Mouse (Mus musculus) kidney, postnatal 0 days (tissue): Measurements from ENCODE around the gene Setdb1. TPM values are rescaled to one million over a fixed set of nuclear protein-coding genes. Genes with fewer than 3 reads are reported as not detected.
"Not testable (repeated sequence)": the region's sequence is repeated elsewhere in the genome, so short reads cannot be mapped to it uniquely, and the experiment has no call there.

Experiments used
- ATAC-seq: fragments of 200-750 bp; cut with Nextera tagmentation; replicated peaks from 2 replicates; pipeline ENCODE4 v1.8.0; 2017; ENCODE audit warnings: low read depth, moderate number of reproducible peaks, moderate TSS enrichment, moderate library complexity; ENCODE audit not compliant: low FRiP score
- DNase-seq: peaks from one replicate; pipeline ENCODE4 v3.0.0-alpha.2; 2016; ENCODE audit warnings: low spot score
- H3K27ac ChIP-seq: fragments of 300-500 bp; sonication (generic); 2 replicates; pipeline ENCODE4 v1.5.1; 2014; ENCODE audit warnings: mild to moderate bottlenecking
- H3K27me3 ChIP-seq: fragments of 300-500 bp; sonication (generic); 2 replicates; pipeline ENCODE4 v1.6.1; 2014; ENCODE audit warnings: low read length, mixed read lengths; ENCODE audit not compliant: insufficient read depth
- H3K36me3 ChIP-seq: fragments of 300-500 bp; sonication (generic); 2 replicates; pipeline ENCODE4 v1.6.1; 2014; ENCODE audit warnings: low read length, mixed read lengths; ENCODE audit not compliant: insufficient read depth
- H3K4me1 ChIP-seq: fragments of 300-500 bp; sonication (generic); replicated peaks from 2 replicates; pipeline ENCODE4 v1.6.1; 2014; ENCODE audit warnings: antibody characterized with exemption, low read length, mixed read lengths; ENCODE audit not compliant: insufficient read depth
- H3K4me2 ChIP-seq: fragments of 300-500 bp; sonication (generic); 2 replicates; pipeline ENCODE4 v1.6.1; 2014; ENCODE audit warnings: mild to moderate bottlenecking, low read length, moderate library complexity, mixed read lengths
- H3K4me3 ChIP-seq: fragments of 300-500 bp; sonication (generic); replicated peaks from 2 replicates; pipeline ENCODE4 v1.5.1; 2014; ENCODE audit warnings: low read depth, low read length
- H3K9ac ChIP-seq: fragments of 300-500 bp; sonication (generic); 2 replicates; pipeline ENCODE4 v1.6.1; 2014; ENCODE audit warnings: low read depth, low read length
- H3K9me3 ChIP-seq: fragments of 300-500 bp; sonication (generic); replicated peaks from 2 replicates; pipeline ENCODE4 v1.6.1; 2016; ENCODE audit warnings: low read length, inconsistent platforms, mixed read lengths
- CTCF ChIP-seq: IDR thresholded peaks from 2 replicates; pipeline ENCODE4 v1.5.1; 2016; ENCODE audit warnings: antibody characterized with exemption, low read depth, mild to moderate bottlenecking, moderate library complexity
- WGBS: fragments of 180-500 bp; shearing (Covaris S2); extraction: QIAGEN DNeasy Blood & Tissue Kit; methylation state at CpG from one replicate; pipeline ENCODE4 v1.1.7; 2014; 5-methylcytosine and 5-hydroxymethylcytosine counted together
- polyA plus RNA-seq: library from polyadenylated mRNA; unstranded; fragments of >200 nt; fragmentation: Nextera tagmentation; extraction: Ambion mirVana; gene quantifications from 2 replicates; pipeline ENCODE4 v1.2.1, GENCODE M21; 2015

Setdb1 gene
- 22.2 and 23.2 TPM in 2 replicates for polyA plus RNA-seq

DNA sequence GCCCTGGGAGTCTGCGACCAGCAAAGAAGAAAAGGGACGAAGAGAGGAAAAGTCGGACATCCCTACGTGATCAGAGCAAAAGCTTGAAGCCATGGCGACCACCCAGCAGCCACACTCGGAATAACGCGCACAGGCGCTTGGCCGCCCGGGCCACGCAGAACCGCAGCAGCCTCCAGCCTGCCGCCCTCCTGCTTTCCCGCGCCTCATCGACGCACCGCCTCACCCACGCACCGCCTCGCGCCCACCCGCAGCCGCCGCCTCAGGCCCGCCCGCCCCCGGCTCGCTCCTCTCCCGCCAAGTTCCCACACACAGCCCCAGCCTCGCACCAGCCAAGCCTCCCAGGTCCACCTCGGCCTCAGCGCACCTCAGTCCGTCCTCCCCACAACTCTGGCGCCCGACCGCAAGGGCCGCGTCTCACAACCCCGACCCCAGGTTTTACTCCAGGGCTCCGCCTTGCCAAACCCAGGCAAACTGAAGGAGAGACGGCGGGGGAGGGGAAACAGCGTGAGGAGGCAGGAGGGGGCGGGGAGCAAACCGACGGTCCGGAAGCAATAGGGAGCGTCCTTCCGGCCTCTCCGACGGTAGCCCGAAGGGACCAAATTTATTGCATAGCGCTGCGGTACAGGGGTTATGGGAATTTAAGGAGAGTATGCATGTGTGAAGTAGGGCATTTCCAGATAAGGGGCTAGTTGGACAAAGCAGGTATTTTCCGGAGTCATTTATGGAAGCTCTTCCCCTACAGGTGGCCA, at the start of gene Setdb1:
Gene Setdb1 (minus strand): TSS at position 502 of the 749 bp plus-strand sequence.
- not testable (repeated sequence) for H3K27ac ChIP-seq, H3K4me1 ChIP-seq, H3K36me3 ChIP-seq, H3K27me3 ChIP-seq, H3K9me3 ChIP-seq
- Histone ChIP-seq H3K9ac (peak within 1 kb of the TSS; percentile 53; the same call in 1 of the 2 replicates), H3K4me3 (peak within 1 kb of the TSS; percentile 43), H3K4me2 (peak within 1 kb of the TSS; percentile 54)
- WGBS = under 1% methylated on average over 25 of the region's 57 CpGs
- DNase-seq (peak; percentile 97), ATAC-seq (peak; percentile 95)

- ATAC-seq = no peak
- DNase-seq = no peak
- no peak for TF ChIP-seq CTCF
- no peak within 1 kb of the TSS for H3K27ac ChIP-seq
- no peaks in the 10 kb centered on the region for H3K27me3 ChIP-seq
- H3K4me3 ChIP-seq = no peak within 1 kb of the TSS
- WGBS = 96% methylated on average over 3 of the region's 3 CpGs
- H3K4me2 ChIP-seq = no peak within 1 kb of the TSS
- H3K36me3 ChIP-seq = no peaks in the 10 kb centered on the region
- no peaks in the 10 kb centered on the region for H3K9me3 ChIP-seq
- H3K9ac ChIP-seq = no peak within 1 kb of the TSS
- no peaks in the 10 kb centered on the region for H3K4me1 ChIP-seq
Observed at GRCm38 (mm10) chr3:95402741-95403140, 45.7 kb upstream of the Setdb1 start, which contains the start of gene 4930558C23Rik. Gene 4930558C23Rik (minus strand): TSS chr3:95402841.

DNA sequence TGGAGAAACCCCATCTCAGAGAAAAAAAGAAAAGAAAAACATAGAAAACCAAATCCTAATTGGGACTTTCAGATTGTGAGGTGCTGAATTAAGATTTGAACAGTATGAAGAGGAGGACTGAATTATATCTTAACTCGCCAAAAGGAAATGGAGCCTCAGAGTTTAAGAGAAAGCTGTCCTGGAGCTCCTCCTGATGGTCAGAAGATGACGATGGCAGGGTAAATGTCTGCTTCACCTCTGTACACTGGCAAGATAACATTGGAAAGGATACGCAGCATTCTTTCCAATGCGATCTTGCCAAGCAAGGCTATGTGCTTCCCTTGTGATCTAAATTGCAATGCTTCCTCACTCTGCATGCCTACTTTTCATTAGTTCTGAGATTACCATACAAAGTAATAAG, 37.4 kb upstream of the Setdb1 start:
- TF ChIP-seq CTCF = peak; percentile 61
- H3K4me2 ChIP-seq = no peak overlapping the region
- H3K9ac ChIP-seq = no peak overlapping the region
- H3K36me3 ChIP-seq = no peaks in the 10 kb centered on the region
- no peak overlapping the region for H3K27ac ChIP-seq
- H3K4me1 ChIP-seq = no peaks in the 10 kb centered on the region
- DNase-seq (peak; percentile 33), ATAC-seq (no peak)
- H3K27me3 ChIP-seq = no peaks in the 10 kb centered on the region
- 83% methylated on average over 4 of the region's 4 CpGs for WGBS
- 0 out of 2 replicates have a peak, but pooled peaks cover 4% of the 10 kb centered on the region for H3K9me3 ChIP-seq
- no peak overlapping the region for H3K4me3 ChIP-seq

DNA sequence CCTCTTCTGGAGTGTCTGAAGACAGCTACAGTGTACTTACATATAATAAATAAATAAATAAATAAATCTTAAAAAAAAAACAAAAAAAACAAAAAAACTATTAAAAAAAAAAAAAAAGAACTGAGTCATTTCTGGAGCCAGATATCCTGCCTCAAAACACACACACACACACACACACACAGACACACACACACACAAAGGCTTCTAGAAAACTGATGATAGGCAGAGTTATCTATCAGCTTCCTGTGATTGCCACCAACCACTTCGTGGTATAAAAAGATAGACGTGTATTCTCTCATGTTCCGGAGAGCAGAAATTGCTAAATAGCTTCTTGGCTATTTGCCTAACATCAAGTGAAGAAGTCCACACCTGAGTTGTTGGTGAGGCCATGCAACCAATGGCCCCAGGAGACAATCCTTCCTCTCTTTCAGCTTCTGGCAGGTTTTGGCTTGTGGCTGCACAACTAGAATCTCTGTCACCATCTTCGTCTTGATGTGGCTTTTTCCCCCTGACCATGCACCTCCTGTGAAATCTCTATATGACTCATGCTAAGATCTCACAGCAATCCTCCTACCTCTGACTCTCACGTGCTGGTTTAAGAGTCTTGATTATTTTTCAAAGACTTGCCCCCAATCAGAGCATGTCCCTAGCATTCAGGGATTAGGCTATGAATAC, 28.5 kb upstream of the Setdb1 start:
- Histone ChIP-seq H3K9ac (no peak overlapping the region), H3K27ac (no peak overlapping the region), H3K9me3 (no peaks in the 10 kb centered on the region), H3K4me2 (no peak overlapping the region), H3K4me1 (no peaks in the 10 kb centered on the region), H3K4me3 (no peak overlapping the region), H3K27me3 (no peaks in the 10 kb centered on the region), H3K36me3 (no peaks in the 10 kb centered on the region)
- TF ChIP-seq CTCF = no peak
- ATAC-seq = no peak
- 82% methylated on average over 5 of the region's 5 CpGs for WGBS
- no peak for DNase-seq

DNA sequence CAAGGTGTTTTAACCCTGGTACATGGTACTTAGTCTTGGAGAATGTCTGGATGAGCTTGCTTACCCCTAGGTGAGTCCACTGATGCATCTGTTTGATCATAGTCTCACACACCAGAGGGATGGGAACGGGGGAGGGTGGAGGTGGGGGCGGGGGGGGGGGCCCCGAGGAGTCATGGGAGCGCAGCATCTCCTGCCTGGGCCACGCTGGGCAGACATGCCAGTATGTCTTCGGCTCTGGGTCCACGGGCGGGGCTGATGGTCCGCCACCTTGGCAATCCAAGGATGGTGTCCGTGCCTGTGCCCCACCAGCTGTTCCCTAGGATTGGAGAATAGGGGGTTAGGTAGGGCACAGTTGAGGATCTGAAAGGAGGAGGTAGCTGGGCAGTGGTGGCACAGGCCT, 16.2 kb upstream of the Setdb1 start:
- DNase-seq (no peak), ATAC-seq (no peak)

DNA sequence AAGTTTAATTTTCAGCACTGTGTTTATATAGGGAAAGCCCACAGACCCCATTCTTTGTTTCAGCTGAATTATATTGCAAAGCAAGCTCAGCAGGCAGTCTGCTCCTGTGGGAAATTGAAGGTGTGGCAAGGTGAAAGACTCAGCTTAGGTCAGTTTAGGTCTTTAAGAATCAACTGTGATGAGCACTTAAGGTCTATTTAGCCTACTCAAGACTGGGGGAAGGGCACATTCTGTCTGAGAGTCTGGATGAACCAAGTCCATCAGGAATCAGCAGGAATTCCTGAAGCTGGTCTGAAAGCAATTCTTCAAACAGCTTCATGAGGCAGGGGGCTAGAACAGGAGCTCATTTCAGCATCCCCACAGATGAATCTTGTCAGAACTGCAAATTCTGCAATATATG, 13.1 kb upstream of the Setdb1 start:
- Histone ChIP-seq H3K27ac (no peak overlapping the region), H3K36me3 (no peaks in the 10 kb centered on the region), H3K27me3 (no peaks in the 10 kb centered on the region), H3K4me3 (no peak overlapping the region), H3K4me1 (no peaks in the 10 kb centered on the region), H3K9ac (no peak overlapping the region), H3K9me3 (no peaks in the 10 kb centered on the region), H3K4me2 (no peak overlapping the region)
- TF ChIP-seq CTCF = no peak
- ATAC-seq = no peak
- DNase-seq = no peak

More for the DNA sequence above, 16.2 kb upstream of the Setdb1 start:
- no peak overlapping the region for H3K4me2 ChIP-seq
- no peak overlapping the region for H3K27ac ChIP-seq
- WGBS = 88% methylated on average over 10 of the region's 10 CpGs
- no peak for TF ChIP-seq CTCF
- 0 out of 2 replicates have a peak, but pooled peaks cover 4% of the 10 kb centered on the region for H3K9me3 ChIP-seq
- H3K36me3 ChIP-seq = no peaks in the 10 kb centered on the region
- no peaks in the 10 kb centered on the region for H3K27me3 ChIP-seq
- H3K4me1 ChIP-seq = no peaks in the 10 kb centered on the region
- H3K4me3 ChIP-seq = no peak overlapping the region
- H3K9ac ChIP-seq = no peak overlapping the region

- not testable (repeated sequence) for H3K4me2 ChIP-seq, H3K9ac ChIP-seq, H3K36me3 ChIP-seq, H3K4me1 ChIP-seq, H3K4me3 ChIP-seq, H3K9me3 ChIP-seq, DNase-seq, H3K27ac ChIP-seq, ATAC-seq, H3K27me3 ChIP-seq
- WGBS = 66% methylated on average over 3 of the region's 3 CpGs
Observed at GRCm38 (mm10) chr3:95360276-95360675, 3.3 kb upstream of the Setdb1 start.
